Mouse (Mus musculus): ENCODE measurements around the gene Lect2.

GRCm38 (mm10) chr13:56528281-56528680 is 20.0 kb downstream of the Lect2 start:
- TF ChIP-seq GATA1 (IDR thresholded peaks at IDR 0.05; ENCODE audit: borderline replicate concordance, low read length) (no peak), FLI1 (IDR thresholded peaks at IDR 0.05; ENCODE audit: low read length) (no peak)
